Mouse (Mus musculus): Measurements from ENCODE around the gene Bricd5. TPM values are rescaled to one million over a fixed set of nuclear protein-coding genes. Genes with fewer than 3 reads are reported as not detected.
A peak's percentile ranks its signal among the peaks of the same experiment; 100 is the strongest.
"Not testable (repeated sequence)": the region's sequence is repeated elsewhere in the genome, so short reads cannot be mapped to it uniquely, and the experiment has no call there.

Gene Bricd5
- total RNA-seq, 2 experiments from 2014 or later: 1.7 to 1.8 TPM

DNA sequence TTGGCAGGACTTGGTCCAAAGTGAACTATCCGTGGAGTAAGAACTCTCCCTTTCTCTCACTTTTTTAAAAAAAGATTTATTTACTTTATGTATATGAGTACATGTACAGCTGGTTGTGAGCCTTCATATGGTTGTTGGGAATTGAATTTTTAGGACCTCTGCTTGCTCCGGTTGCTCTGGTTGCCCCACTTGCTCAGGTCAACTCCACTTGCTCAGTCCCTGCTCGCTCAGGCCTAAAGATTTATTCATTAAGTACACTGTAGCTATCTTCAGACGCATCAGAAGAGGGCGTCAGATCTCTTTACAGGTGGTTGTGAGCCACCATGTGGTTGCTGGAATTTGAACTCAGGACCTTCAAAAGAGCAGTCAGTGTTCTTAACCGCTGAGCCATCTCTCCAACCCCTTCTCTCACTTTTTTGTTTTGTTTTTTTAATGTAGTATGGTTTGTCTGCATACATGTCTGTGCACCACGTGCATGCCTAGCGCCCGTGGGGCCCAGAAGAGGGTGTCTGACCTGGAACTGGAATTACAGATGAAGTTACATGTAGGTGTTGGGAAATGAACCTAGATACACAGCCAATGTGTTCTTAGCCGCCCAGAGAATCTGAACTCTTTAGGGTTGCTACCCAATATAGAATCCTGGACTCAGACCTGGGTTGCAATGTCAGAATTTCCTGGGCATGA lies 18.0 kb upstream of the Bricd5 start:
- intact Hi-C loops (cut with DNase I); DNase-seq (ENCODE audit: low spot score in 2 of 2): not testable (repeated sequence)

DNA sequence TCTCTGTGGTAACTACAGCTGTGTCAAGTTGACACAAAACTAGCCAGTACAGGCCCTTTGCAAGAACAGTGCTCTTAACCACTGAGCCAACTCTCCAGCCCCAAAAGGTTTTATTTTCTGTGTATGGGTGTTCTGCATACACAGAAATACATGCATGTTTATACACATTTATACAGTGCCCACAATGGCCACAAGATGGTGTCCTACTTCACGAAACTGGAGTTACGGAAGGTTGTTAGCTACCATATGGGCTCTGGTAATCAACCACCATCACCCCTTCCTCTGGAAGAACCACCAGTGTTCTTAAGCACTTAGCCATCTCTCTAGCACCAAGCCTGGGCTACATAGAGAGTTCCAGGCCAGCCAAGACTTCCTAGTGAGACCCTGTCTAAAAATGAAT lies 12.1 kb upstream of the Bricd5 start:
- intact Hi-C loops (cut with DNase I): no loop called here
- DNase-seq (ENCODE audit: low spot score in 2 of 2): no peak

DNA sequence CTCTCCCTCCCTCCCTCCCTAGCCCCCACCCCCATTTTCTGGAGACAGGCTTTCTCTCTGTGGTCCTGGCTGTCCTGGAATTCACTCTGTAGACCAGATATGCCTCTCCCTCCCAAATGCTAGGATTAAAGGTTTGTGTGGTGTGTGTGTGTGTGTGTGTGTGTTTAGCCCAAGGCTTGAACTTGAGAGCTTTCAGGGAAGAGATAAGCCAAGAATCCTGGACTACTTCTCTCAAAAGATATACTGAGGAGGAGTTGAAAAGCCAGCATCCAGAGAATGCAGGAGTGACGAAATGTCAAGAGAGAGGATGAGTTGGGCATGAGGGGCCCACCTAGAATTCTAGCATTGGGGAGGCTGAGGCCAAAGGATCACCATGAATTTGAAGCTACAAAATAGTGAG lies 10.8 kb upstream of the Bricd5 start:
- no peak for DNase-seq (ENCODE audit: low spot score in 2 of 2)
- intact Hi-C loops (cut with DNase I): no loop called here

DNA sequence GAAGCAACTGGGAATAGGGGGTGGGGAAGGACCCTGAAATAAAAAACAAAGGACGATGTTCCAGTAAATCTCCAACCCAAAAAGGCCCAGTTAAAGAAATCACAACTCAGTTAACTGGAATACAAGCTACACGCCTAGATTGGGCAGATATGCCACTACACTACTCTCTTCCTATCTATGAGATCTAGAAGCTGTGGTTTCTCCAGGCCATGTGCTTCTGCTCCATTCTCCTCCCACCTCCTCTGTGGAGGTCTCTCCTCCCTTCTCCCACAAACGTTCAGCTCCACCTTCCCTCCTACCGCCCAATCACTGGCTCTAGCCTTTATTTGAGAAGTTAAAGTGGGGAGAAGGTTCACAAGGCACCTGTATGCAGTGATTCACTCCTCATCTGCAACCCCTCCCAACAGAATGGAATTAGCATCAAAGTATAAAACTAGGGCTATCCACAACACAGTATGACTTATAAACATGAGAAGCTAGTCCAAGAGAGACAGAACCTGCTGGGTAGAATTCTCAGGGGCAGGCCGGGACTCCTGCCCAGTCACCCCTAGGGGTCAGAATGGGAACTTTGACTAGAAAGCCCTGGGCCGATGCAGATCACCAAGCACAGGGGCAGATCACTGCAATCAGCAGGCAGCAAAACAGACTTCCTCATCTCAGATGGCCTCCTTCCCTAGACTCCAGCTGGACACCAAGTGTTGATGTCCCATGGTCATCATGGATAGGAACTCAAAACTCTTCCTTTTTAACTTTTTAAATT lies 10.1 kb upstream of the Bricd5 start:
- intact Hi-C loops (cut with DNase I): no loop called here
- no peak for DNase-seq (ENCODE audit: low spot score in 2 of 2)

DNA sequence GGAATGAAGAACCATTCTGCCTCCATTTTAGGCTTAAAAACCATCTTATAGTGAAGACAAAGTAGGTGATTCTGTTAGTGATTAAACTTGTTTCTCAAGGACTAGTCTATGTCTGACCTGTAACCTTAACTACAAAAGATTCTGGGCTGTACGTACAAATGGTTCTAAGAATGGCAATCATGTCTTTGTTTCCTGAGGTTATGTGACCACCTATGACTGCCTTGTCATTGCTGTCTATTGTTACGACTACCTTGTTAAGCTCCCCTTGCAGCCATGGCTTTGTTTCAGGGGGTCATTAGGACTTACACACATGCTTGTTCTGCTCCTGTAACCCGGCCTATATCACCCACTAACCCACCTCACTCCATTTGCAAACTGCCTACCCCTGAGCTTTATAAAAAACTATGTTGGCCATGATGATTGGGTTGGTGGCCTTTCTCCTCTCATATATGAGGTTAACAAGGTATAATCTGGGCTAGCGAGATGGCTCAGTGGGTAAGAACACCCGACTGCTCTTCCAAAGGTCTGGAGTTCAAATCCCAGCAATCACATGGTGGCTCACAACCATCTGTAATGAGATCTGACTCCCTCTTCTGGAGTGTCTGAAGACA lies 4.9 kb upstream of the Bricd5 start:
- intact Hi-C loops (cut with DNase I): no loop called here
- DNase-seq (ENCODE audit: low spot score in 2 of 2): no peak

DNA sequence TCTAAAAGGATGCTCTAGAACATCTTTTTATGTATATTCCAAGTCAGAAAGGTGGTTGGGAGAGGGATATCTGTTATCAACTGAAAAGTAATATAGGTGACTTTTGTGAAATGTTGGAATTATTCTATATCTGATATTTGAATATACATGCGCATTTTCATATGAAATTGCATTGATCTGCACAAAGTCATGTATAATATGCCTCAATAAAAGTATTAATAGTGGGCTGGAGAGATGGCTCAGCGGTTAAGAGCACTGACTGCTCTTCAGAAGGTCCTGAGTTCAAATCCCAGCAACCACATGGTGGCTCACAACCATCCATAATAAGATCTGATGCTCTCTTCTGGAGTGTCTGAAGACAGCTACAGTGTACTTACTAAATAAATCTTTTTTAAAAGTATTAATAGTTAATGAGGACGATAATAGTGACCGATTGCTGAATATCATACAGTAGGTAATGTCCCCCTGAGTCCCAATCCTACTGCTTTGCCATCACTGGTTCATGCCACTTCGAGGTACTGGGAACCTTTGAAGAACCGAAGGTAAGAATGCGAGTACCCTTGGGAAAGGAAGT lies 4.3 kb upstream of the Bricd5 start:
- intact Hi-C loops (cut with DNase I): no loop called here

DNA sequence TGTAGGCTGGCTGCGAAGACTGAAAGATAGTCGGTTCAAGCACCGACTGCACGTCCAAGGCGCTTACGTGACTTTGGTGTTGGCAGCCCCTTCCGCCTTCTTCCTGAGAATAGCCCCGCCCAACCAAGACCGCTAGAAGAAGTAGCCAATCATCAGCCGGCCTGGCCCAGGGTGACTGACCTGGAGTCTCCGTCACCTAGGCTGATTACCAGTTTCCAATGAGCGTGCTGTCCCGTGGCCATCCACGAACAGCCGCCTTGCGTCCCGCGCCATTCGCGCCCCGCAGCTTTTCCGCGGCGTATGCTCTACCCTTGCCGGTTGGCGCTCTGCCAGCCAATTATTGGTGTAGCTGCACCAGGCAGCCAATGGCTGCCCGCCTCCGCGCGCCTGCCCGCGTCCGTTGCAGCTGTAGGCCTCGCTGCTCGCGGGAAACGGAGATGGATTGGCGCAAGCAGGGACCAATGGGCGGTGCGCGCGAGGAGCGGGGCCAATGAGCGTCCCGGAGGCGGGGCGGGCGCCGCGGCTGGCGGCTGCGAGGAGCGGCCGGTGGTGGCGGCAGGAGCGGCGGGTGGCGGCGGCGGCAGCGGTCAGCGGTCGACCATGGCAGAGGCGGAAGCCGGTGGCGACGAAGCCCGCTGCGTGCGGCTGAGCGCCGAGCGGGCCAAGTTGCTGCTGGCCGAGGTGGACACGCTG lies 3.6 kb upstream of the Bricd5 start, which contains the start of the genes E4f1 and Pgp:
TSS of gene E4f1 (minus strand) at position 404 of the 693 bp plus-strand sequence.
TSS of gene Pgp (plus strand) at position 483 of the 693 bp plus-strand sequence.
- DNase-seq (ENCODE audit: low spot score in 2 of 2): peak; percentile 99 to 100
- intact Hi-C loops (cut with DNase I): no loop called here

More for the DNA sequence above, 4.3 kb upstream of the Bricd5 start:
- no peak for DNase-seq (ENCODE audit: low spot score in 2 of 2)

DNA sequence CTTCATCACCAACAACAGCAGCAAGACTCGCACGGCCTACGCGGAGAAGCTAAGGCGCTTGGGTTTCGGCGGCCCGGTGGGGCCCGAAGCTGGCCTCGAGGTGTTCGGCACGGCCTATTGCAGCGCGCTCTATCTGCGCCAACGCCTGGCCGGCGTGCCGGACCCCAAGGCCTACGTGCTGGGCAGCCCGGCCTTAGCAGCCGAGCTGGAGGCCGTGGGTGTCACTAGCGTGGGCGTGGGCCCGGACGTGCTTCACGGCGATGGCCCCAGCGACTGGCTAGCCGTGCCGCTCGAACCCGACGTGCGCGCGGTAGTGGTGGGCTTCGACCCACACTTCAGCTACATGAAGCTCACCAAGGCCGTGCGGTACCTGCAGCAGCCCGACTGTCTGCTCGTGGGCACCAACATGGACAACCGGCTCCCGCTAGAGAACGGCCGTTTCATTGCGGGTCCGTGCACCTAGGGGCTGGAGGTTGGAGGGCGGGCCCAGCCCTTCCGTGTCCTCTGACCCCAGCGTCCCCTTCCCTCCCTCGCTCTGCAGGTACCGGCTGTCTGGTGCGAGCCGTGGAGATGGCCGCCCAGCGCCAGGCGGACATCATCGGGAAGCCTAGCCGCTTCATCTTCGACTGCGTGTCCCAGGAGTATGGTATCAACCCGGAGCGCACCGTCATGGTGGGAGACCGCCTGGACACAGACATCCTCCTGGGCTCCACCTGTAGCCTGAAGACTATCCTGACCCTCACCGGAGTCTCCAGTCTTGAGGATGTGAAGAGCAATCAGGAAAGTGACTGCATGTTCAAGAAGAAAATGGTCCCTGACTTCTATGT lies 2.8 kb upstream of the Bricd5 start:
- DNase-seq (ENCODE audit: low spot score in 2 of 2): no peak
- intact Hi-C loops (cut with DNase I): no loop called here

DNA sequence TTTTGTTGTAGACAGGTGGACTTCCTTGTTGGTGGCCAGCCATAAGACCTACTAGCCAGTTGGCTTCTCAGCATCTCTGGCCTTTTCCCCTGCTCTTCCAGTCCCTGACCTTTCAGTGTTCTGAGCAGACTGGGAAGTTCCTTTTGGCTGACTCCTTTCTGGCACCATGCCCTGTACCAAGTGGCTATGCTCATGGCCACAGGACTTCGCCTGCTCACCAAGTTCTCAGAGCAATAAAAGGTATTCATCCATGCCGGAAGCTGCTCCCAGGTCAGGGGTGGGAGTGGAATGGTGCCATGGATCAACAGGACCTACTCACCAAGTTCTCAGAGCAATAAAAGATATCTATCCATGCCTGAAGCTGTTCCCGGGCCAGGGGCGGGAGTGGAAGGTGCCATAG lies 1.2 kb upstream of the Bricd5 start:
- no peak for DNase-seq (ENCODE audit: low spot score in 2 of 2)

DNA sequence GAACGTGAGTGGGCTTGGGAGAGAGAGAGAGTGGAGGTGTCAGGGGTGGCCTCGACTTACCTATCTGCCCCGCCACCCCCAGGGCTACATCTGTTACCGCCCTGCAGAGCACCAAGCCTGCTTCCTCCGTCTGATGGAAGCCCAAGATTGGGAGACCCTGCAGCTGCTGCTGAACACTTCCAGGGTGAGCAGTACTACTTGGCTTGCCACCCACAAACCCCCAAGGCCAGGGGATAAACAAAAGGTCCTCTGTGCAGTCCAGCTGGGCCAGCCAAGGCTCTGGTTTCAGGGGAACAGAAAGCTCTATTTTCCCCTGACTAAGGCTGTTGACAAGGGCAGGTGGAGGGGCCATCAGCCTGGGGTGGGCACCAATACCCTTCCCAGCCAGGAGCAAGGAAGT lies 873 bp downstream of the Bricd5 start:
- DNase-seq (ENCODE audit: low spot score in 2 of 2): peak; percentile 59 to 69
- intact Hi-C loops (cut with DNase I): no loop called here

More for the DNA sequence above, 1.2 kb upstream of the Bricd5 start:
- intact Hi-C loops (cut with DNase I): no loop called here

DNA sequence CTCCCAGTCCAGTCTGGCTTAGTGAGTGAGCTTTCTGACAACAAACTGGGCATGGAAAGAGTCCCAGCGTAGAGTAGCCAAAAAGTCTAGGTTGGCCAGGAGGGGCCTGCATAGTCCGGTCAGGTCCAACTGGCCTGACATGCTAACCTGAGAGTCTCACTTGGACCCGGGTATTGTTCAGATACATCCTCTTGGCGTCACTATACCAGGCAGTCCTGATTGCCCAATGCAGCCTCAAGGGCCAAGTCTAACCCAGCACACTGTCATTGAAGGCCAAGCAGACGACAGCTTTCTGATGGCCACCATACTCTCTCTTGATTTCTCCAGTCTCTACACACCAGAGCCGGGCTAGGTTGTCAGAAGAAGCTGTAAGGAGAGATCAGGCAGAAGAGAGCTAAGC lies 1.9 kb downstream of the Bricd5 start:
- intact Hi-C loops (cut with DNase I): loop anchor here (5.0 kb wide), 1 partner anchor 37 kb away; no protein-coding TSS in a partner anchor
- DNase-seq (ENCODE audit: low spot score in 2 of 2): no peak

DNA sequence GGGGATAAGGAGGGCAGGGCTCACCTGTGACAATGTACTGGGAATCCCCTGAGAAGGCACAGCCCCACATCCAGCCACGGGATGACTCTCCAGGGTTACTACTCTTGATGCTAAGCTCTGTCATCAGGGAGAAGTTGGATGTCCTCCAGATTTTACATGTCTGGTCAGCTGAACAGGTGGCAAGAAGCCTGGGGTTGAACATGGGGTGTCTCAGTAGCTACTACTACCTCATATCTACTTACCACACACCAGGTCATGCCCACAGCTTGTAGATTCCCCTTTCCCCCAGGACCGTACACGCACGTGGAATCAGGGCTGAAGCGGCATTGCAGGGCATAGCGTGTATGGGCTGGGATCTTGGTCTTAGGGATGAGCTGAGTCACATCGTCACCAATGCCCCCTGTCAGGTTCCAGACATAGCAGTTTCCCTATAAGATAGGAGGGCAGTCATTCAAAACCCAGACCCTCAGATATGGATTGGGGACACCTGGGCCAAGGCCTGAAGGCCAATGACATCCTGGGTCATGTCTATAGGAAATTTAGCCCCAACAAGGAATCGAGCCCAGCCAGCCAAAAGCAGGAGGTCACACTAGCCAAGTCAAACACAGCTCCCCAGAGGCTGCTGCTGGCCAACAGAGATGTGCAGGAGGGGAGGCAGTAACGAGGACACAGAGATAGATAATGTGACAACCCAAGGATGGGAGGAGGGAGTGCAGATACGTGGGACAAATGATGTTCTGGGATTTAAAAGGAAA lies 2.5 kb downstream of the Bricd5 start:
- intact Hi-C loops (cut with DNase I): loop anchor here (5.0 kb wide), 1 partner anchor 36 kb away; no protein-coding TSS in a partner anchor
- no peak for DNase-seq (ENCODE audit: low spot score in 2 of 2)

DNA sequence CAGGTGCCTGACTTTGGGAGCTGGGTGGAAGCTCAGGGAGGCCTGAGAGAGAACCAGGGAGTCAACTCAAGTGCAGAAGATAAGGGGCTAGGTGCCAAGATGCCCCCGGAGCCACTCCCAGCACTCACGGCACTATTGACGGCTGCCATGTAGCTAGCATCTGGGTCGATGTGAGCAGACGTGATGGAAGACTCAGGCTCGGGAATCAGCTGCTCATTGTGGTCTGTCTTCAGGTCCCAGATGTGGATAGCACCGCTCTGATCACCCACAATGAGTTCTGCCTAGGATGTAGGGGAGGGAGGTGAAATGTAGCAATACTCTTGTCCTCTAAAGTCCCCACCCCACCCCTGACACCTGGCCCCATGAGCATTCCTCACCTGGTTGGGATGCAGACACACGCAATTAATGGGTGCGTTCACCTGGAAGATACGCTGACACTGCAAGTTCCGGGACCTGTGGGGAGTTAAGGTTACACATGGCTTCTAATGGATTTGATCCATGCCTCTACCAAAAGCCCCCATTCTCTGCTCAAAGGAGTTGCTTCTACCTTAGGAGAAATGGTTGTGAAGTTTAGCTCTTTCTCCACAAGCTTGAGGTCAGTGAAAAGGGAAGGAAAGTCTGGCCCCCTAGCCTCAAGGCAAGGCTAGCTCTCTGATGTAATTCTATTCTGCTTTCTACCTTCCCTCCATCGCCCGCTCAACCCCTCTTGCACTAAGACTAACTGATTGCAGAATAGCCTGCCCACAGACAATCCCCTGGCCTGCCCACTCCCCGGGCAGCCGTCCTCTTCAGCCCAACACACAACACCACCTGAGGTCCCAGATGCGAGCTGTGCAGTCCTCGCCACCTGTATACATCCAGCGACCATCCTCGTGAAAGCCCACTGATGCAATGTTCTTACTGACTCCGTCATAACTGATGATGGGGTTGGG lies 3.6 kb downstream of the Bricd5 start:
- intact Hi-C loops (cut with DNase I): loop anchor here (5.0 kb wide), 1 partner anchor 35 kb away; no protein-coding TSS in a partner anchor
- no peak for DNase-seq (ENCODE audit: low spot score in 2 of 2)

DNA sequence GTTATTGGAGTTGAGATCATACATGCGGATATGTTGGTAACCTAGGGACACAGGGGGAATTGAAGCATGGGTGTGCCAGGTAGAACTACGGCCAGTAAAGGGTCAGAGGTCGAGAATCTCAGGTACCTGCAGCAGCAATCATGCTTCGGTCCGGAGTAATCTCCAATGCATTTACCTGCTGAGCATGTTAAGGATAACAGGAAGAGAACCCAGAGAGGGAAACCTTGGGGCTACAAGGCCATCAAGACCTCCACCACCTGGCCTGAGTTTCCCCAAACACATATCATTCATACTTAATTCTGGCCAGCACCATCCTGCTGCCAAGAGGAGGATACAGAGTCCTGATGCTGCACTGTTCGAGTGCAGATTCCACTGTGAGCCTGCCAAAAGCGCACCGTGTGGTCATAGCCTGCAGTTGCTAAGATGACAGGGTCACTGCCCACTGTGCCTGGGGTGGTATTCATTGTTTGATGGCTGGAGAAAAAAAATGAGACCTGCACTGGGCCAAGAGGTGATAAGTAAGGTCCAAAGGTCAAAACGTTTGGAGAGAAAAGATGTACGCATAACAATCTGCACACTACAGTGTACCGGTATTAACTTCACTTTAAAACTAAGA lies 4.4 kb downstream of the Bricd5 start:
- intact Hi-C loops (cut with DNase I): loop anchor here (5.0 kb wide), 1 partner anchor 34 kb away; no protein-coding TSS in a partner anchor
- no peak for DNase-seq (ENCODE audit: low spot score in 2 of 2)

DNA sequence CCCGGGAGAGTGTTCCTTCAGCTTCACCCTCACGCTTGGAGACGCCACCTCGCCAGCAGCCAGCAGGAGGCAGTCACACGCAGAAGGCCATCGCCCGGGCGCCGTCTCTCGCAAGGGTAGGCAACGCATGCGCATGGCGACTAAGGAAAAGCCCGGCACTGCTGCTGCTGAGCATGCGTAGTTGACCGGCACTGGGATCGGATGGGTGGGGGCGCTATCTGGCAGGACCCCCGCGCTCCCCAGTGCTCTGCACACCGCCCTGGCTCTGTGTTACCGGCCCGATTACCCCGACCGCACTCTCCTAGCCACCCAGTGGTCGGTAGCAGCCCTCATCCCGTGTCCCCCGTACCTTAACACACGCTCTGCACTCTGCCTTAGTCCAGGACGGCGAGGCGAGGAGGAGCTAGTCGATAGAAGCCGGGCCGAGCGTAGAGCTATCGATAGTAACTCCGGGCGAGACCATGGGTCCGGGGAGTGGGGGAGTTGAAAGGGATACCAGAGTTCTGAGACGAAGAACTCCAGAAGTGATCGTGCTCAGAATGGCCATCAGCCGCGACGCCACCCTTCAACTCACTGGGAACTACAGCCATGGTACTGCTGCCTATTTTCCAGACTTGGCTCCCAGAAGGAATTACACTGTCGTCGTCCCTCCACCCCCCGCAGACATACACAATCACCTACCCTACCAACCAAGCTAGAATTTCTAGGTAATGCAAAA lies 5.1 kb downstream of the Bricd5 start, which contains the start of gene Mlst8:
TSS of gene Mlst8 (minus strand) at position 416 of the 718 bp plus-strand sequence.
- intact Hi-C loops (cut with DNase I): loop anchor here (5.0 kb wide), 1 partner anchor 33 kb away; no protein-coding TSS in a partner anchor
- DNase-seq (ENCODE audit: low spot score in 2 of 2): peak; percentile 97

Data from left cerebral cortex, postnatal 14 days (tissue).